Mouse (Mus musculus) E14TG2a.4 (cell line): ENCODE results near the gene Olfr175-ps1.

ENCODE experiments used
- CTCF ChIP-seq: conservative IDR thresholded peaks from 2 replicates; pipeline ENCODE4 v1.5.1; 2014; ENCODE audit warnings: low read length
- POU5F1 ChIP-seq: IDR thresholded peaks from 2 replicates; pipeline ENCODE4 v1.6.1; 2014; ENCODE audit warnings: low read length, borderline replicate concordance

- TF ChIP-seq CTCF = no peak
- TF ChIP-seq POU5F1 = no peak
Measured at GRCm38 (mm10) chr16:58826732-58827319, at the start of gene Olfr175-ps1.
